Mouse (Mus musculus): ENCODE results near the gene Plekho2.

Plekho2 gene

DNA sequence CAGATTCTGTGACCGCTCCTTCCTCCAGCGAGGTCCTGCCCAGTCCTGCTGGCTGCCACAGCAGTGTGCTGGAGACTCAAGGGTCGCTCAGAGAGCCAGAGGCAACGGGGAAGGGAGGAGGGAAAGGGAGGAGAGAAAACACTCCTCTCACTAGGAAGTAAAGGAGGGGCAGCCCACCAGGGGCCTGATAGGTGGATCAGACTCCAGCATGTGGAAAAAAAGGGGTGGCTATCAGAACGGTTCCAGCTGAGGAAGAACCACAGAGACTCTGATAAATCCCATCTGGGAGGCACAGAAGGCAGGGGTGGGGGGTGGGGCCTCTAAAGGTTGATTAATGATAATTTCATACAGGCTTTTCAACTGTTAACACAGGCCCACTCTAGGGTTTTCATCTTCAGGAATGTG, 24.8 kb downstream of the Plekho2 start:
- no peak for DNase-seq (ENCODE audit: low read depth, low spot score)

DNA sequence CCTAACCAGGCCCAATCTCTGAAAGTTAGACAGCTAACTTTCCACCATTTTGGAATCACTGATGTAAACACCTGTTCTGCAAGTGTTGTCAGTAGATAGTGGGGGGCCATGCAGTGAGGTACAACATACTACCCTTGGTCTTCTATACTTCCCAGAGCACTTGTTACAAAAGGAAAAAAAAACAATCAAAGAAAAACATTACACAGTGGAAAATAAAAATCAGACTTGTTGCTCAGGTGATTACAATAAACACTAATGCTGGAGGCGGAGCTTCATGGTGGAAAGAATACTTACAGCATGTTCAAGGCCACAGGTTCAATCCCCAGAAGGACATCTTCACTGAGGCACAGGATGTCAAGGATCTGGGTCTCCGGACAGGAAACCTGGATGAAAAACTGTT, 27.1 kb downstream of the Plekho2 start:
- no peak for DNase-seq (ENCODE audit: low read depth, low spot score)

- no peak for DNase-seq (ENCODE audit: low read depth, low spot score)
Measured at GRCm38 (mm10) chr9:65552141-65552540, 27.7 kb downstream of the Plekho2 start.

- no peak for DNase-seq (ENCODE audit: low read depth, low spot score)
Measured at GRCm38 (mm10) chr9:65551035-65551434, 28.8 kb downstream of the Plekho2 start.

GRCm38 (mm10) chr9:65550079-65550831, 29.6 kb downstream of the Plekho2 start:
- DNase-seq (ENCODE audit: low read depth, low spot score) = no peak

DNA sequence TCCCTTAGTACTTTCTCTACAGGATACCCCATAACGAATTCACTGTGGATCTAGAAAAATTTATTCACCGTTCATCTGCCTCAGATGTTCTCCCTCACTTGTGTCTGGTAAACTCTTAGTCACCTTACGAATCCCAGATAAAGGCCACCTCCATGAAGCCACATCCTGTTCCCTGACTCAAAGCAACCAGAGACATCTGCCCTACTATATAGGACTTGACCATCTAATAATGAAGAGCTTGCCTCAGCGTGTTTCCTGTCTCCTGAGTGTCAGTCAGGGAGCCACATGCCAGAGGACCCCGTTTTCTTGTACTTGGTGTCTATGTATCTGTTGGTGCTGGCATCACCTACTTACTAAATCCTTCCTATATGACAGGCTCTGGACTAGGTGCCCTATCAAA, 30.2 kb downstream of the Plekho2 start:
- DNase-seq (ENCODE audit: low read depth, low spot score) = no peak

DNA sequence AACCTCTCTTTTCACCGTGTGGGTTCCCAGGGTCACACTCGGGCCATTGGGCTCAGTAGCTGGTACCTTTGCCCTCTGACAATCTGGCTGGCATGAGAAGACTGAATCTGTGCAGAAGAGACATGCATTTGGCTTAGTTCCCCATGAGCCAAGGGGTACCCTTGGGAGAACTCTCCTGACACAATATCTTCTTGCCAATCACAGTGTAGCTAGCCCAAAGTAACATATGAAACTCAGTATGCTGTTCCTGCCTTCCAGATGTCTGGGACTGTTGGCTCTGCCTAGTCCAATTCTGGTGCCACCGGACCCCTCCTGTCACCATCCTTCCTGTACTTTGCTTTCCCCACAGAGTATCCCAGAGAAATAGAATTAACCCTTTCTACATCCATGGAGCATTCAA, 30.7 kb downstream of the Plekho2 start:
- DNase-seq (ENCODE audit: low read depth, low spot score) = no peak

GRCm38 (mm10) chr9:65548311-65548710, 31.5 kb downstream of the Plekho2 start:
- DNase-seq (ENCODE audit: low read depth, low spot score) = no peak

DNA sequence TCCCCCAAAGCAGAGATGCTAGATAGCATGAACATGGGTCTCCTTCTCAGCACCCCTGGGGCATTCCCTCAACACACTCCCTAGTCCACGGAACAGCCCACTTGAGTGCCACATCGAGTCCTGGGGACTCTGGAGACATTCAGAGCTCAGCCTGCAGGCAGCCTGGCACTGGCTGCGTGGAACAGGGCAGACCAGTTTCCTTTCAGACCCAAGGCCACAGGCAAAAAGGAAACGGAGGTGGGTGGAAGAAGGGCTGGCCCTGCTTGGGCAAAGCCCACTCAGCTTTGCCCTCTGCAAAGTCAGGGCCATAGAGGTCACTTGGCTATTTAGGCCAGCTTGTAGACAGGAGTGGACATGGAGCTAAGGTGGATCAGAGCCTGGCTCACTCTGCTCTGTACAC, 32.0 kb downstream of the Plekho2 start:
- DNase-seq (ENCODE audit: low read depth, low spot score) = no peak

DNA sequence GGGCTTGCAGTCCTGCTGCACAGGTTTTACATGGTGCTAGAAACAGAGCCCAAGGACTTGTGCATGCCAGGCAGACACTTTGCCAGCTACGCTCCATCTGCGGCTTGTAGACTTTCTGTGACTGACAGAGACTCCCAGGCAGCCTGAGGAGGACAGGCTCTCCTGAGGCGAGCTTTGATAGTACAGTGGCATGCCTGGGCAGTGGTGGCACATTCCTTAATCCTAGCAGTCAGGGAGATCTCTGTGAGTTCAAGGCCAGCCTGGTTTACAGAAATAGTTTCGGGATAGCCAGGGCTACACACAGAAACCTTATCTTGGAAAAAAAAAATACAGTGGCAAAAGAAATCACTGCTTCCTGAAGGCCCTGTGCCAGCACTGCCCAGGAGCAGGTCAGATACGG, 32.7 kb downstream of the Plekho2 start:
- DNase-seq (ENCODE audit: low read depth, low spot score) = no peak

GRCm38 (mm10) chr9:65546413-65546695, 33.5 kb downstream of the Plekho2 start:
- no peak for DNase-seq (ENCODE audit: low read depth, low spot score)

DNA sequence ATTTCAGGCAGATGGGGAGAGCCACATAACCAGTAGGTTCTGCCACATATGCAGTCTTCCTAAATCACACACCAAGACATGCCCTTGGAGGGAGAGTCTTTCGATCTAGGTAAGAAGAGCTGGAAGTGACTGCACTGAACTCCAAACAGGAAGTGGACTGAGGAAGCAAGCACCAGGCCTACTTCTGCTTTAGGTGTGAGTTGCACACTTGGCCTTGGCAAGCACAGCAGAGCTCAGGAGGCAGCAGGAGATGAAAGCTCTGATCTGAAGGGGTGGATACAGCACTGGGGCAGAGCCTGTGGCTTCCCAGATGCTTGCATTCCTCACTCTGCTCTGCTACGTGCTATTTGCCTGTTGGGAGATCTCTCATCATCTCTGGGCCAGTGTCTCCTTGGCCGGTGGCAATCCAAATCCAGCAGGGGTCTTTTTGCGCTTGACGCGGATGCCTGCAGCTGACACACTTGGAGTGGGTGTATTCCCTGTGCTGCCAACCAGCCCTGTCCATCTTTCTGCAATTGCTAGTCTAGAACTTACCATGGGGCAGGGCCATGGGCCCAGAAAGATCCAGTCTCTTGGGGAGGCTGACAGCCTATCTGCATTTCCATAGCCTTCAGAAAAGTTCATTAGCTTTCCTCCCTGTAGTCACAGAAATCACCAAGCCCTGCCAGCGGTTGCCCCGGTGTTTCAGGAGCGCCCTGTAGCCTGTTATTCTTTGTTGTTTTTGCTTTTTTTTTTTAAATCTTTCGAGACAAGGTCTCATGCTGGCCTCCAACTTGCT, 34.0 kb downstream of the Plekho2 start:
- no peak for DNase-seq (ENCODE audit: low read depth, low spot score)

GRCm38 (mm10) chr9:65542111-65542524, 37.7 kb downstream of the Plekho2 start:
- DNase-seq (ENCODE audit: low read depth, low spot score) = no peak

GRCm38 (mm10) chr9:65541126-65542068, 38.4 kb downstream of the Plekho2 start:
- DNase-seq (ENCODE audit: low read depth, low spot score) = no peak

DNA sequence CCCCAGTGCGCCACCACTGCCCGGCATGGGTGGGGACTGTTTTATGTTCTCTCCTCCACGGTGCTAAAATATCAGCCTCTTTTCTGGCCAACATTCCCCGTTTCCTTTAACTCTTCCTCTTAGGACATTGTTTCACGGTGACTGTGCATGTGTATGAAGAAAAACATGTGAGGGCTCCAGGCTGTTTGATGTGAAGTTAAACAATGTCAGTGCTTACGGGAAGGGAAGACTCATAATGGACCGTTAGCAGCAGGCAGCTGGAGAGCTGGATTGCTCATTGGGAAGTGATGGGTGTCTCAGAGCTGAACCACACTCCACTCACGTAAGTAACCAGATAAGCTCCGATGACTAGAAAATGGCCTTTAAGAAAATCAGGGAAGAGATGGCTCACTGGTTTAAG, 40.1 kb downstream of the Plekho2 start:
- no peak for DNase-seq (ENCODE audit: low read depth, low spot score)

GRCm38 (mm10) chr9:65537901-65538630, 41.8 kb downstream of the Plekho2 start:
- no peak for DNase-seq (ENCODE audit: low read depth, low spot score)

GRCm38 (mm10) chr9:65536491-65536890, 43.3 kb downstream of the Plekho2 start:
- no peak for DNase-seq (ENCODE audit: low read depth, low spot score)

GRCm38 (mm10) chr9:65535789-65536469, 43.9 kb downstream of the Plekho2 start:
- DNase-seq (ENCODE audit: low read depth, low spot score) = no peak

GRCm38 (mm10) chr9:65535191-65535722, 44.6 kb downstream of the Plekho2 start:
- DNase-seq (ENCODE audit: low read depth, low spot score) = no peak

- no peak for DNase-seq (ENCODE audit: low read depth, low spot score)
Measured at GRCm38 (mm10) chr9:65534111-65534510, 45.7 kb downstream of the Plekho2 start.

DNA sequence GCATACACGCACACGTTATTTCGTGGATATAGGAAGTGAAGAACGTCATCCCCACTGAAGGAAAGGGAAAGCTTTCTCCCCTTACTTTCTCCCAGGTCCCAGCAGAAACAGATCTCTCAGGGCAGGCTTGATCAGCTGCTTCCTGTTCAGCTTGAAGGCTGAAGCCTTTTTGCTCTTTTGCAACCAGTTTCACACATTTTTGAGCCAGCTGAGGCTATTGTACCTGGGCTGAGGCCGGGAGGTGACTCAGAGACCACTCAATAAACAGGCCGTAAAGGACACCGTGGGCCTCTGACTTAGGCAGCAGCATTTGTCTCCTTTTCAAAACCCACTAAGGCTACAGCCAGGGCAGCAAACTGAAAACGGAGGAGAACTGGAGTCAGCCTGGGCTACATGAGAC, 46.9 kb downstream of the Plekho2 start:
- no peak for DNase-seq (ENCODE audit: low read depth, low spot score)

Measured in telencephalon, adult 2 months (tissue).